Mouse (Mus musculus) embryonic fibroblast, embryonic 13.5 days (primary cell): Measurements from ENCODE around the gene Myzap. TPM values are rescaled to one million over a fixed set of nuclear protein-coding genes. Genes with fewer than 3 reads are reported as not detected.

Source experiments
- H3K27ac ChIP-seq: 2 replicates; pipeline ENCODE4 v1.5.1; 2012; ENCODE audit warnings: low read length, control low read depth, inconsistent platforms; ENCODE audit not compliant: insufficient read depth
- H3K4me1 ChIP-seq: 2 replicates; pipeline ENCODE4 v1.6.1; 2011; ENCODE audit warnings: low read length; ENCODE audit not compliant: control insufficient read depth, insufficient read depth
- H3K4me3 ChIP-seq: 2 replicates; pipeline ENCODE4 v1.5.1; 2011; ENCODE audit warnings: mild to moderate bottlenecking, control low read depth, low read length; ENCODE audit not compliant: insufficient read depth
- CTCF ChIP-seq: IDR thresholded peaks from 2 replicates; pipeline ENCODE4 v1.5.1; 2011; ENCODE audit warnings: mild to moderate bottlenecking, control low read depth, low read length, moderate library complexity, borderline replicate concordance; ENCODE audit not compliant: insufficient read depth
- POLR2A ChIP-seq: IDR thresholded peaks from 2 replicates; pipeline ENCODE4 v1.6.1; 2011; ENCODE audit warnings: low read depth, mild to moderate bottlenecking, control low read depth, low read length, moderate library complexity
- polyA plus RNA-seq: library from polyadenylated mRNA; stranded (reverse); fragments of >200 nt; gene quantifications from 2 replicates; pipeline ENCODE4 v1.2.4, GENCODE M21; 2011; ENCODE audit warnings: low read depth; ENCODE audit not compliant: missing spikeins, insufficient read length

Myzap gene
- polyA plus RNA-seq, 1 experiment = 1.5 TPM

DNA sequence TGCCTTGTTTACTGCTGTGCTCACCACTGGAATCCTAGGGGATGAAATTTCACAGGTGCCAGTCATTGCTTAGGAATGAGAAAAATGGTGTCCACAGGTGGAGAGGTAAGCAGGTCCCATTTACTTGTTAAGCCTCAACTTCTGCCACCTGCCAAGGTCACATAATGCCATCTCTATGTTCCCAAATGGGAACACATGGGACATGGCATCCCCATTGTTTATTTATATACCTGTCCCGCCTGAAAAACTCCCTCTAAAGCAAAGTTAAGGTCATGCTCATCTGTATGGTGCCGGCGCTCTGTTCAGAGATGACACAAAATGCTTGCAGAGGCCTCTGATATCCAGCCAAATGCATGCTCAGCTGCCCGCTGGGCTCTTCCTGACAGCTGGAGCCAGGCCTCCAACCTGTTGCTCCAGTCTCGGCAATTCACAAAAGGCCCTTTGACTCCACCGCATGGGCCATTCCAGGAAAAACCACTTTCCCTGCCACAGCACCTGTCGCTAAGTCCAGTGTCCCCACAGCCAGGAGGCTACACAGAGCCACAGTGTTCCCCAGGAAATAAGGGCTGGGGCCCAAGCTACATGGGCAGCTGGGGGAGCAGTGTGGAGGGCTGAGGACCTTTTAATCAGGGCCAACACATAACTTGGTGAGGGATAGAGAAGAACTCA lies 13.1 kb downstream of the Myzap start:
- Histone ChIP-seq H3K4me3 (no peak overlapping the region), H3K4me1 (no peaks in the 10 kb centered on the region), H3K27ac (no peak overlapping the region)
- TF ChIP-seq POLR2A = no peak
- no peak for TF ChIP-seq CTCF

DNA sequence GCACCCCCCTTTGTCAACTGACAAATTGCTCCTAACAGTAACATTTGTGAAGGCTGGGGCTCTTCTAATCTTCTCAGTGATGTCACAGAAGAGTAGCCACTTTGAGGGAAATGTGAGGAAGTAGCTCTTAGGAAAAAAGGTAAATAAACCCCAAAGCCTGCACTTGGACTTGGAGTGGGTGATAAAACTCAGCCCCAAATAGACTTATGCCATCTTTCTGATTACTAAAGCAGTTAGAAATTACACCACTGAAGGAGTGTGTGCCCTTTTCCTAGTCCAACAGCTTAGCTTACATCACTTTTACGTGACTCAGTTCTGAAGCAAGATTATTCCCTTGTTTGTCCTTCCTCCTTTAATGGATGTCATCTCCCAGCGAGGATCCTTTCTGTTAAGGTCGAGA lies 17.7 kb downstream of the Myzap start:
- Histone ChIP-seq H3K27ac (no peak overlapping the region), H3K4me3 (no peak overlapping the region), H3K4me1 (no peaks in the 10 kb centered on the region)
- TF ChIP-seq CTCF = no peak
- no peak for TF ChIP-seq POLR2A

DNA sequence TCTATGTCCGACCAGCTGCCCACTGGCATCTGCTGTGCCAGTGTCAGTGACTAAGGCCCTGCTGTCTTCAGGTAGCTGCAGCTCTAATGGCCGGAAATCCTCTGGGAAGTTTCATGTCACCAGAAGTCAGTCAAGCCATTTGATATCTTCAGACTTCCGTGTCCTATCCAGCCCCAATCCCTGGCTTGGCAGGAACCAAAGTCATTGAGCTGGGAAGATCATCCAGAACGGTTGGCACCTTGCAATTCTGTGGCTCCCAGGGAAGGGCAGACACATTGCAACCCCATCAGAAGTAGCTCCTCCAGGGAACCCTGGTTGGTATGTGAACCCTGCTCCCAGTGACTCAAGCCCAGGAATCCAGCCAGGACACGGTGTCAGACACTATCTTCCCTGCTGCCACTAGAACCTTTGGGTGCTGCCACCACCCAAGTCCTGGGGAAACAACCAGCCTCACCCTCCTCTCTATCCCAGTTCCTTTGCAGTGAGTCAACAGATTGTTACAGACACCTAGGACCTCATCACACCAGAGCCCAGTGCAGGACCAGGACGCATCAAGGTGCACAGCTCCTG lies 18.3 kb downstream of the Myzap start:
- H3K4me1 ChIP-seq = no peaks in the 10 kb centered on the region
- TF ChIP-seq CTCF = no peak
- no peak for TF ChIP-seq POLR2A
- no peak overlapping the region for H3K27ac ChIP-seq
- H3K4me3 ChIP-seq = no peak overlapping the region

DNA sequence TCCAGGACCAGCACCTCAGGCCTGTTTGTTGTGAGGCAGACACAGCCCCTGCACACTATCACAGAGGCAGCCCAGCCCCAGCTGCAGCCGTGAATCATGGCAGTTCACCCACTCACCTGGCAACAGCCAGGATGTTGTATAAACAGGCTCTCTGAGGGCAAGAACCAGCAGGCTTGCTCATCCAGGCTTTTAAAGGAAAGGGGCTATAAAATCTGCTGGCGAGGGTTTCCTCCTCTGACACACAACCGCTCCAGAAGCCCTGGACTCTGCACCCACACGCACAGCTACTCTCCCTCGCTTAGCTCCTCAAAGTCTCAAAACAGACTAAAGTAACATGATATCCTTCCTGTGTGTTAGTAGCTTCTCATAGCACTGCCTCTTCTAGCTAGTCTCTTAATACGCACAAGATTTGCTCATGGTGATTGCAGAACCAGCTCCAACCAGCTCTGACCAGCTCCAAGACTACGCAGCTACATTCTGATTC lies 21.0 kb downstream of the Myzap start:
- H3K4me1 ChIP-seq = no peaks in the 10 kb centered on the region
- no peak for TF ChIP-seq CTCF
- no peak for TF ChIP-seq POLR2A

DNA sequence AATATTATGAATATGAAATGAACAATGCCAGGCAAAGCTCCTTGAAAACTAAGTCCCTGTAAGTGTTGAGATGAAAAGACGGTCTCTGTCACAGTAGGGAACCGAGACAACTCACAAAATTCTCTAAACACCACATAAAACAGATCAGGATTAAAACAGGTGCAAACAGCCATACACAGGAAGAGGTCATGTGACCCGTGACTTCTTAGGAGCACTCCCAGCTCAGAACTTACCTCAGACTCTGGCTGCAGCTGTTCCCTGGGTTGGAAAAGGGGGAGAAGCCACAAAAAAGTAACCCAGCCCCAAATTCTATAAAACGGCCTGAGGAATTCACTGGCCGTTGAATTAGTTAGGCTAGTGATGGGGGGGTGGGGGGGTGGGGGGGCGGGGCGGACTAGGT lies 22.0 kb downstream of the Myzap start:
- TF ChIP-seq CTCF = no peak
- no peak for TF ChIP-seq POLR2A
- Histone ChIP-seq H3K4me3 (no peak overlapping the region), H3K4me1 (no peaks in the 10 kb centered on the region), H3K27ac (no peak overlapping the region)

More for the DNA sequence above, 21.0 kb downstream of the Myzap start:
- peak overlapping the region; percentile 42; the same call in 1 of the 2 replicates for H3K27ac ChIP-seq
- H3K4me3 ChIP-seq = no peak overlapping the region

DNA sequence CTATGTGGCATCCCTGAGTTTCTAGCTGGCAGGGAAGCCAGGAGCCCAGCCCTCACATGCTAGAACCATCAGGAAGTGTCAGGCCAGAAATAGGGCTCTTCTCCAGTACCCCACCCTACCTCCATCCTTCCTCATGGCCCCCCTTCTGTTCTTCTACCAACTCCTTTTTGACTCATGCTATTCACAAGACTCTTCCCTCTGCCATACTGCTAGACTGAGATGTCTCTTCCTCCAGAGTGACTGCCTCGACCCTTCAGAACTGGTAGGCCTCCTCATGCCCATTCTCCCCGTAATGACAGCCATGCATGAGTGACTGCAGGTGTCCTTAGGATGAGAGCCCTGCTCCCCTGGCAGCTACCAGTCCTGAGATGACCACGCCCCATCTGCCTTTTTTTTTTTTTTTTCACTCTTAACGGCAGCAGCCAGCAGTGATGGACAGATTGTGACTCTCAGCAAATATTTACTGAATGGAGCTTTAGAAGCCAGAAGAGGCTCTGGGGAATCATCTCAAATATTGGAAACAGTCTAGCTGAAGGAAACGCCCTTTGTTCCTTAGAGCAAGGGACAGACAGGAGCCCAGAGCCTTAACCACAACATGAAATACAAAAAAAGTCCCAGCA lies 23.7 kb downstream of the Myzap start:
- no peak overlapping the region for H3K27ac ChIP-seq
- 0 out of 2 replicates have a peak, but pooled peaks cover 4% of the 10 kb centered on the region for H3K4me1 ChIP-seq
- H3K4me3 ChIP-seq = no peak overlapping the region
- TF ChIP-seq POLR2A (no peak), CTCF (no peak)

DNA sequence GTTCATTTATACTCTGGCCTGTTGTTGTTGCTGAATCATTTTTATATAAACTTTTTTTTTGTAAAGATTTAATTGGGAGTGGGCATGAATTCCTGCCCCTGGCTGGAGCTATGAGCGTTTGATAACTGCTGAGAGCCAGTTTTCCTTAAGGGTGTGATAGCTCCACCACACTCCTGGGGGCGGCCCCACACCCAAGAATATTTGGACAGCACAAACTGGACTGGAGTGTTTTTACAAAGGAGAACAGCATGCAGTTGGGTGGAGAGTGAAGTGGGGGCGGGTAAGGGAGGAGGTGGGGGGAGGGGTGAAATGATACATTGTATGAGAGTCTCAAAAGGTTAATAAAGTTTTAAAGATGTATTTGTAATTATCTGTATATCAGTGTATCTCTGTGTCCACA lies 24.8 kb downstream of the Myzap start:
- Histone ChIP-seq H3K4me1 (0 out of 2 replicates have a peak, but pooled peaks cover 4% of the 10 kb centered on the region), H3K4me3 (no peak overlapping the region), H3K27ac (no peak overlapping the region)
- TF ChIP-seq POLR2A = no peak
- no peak for TF ChIP-seq CTCF

DNA sequence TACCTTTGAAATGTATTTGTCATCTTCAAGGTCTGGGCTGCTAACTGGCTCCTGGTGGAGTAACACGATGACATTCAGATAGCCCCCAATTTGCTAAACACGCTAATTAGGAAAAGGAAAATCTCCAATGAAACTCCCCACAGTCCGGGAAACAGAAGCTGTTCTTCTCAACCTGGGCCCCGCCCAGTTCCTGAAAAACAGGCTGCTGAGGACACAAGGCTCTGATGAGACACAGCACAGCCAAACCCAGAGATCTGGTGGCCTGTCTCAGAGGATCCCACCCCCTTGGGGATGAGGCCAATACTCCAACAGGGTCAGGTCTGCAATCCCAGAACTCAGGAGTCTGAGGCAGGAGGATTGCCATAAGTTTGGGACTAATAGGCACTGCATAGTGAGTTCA lies 25.4 kb downstream of the Myzap start:
- no peak overlapping the region for H3K27ac ChIP-seq
- TF ChIP-seq POLR2A = no peak
- TF ChIP-seq CTCF = no peak
- no peak overlapping the region for H3K4me3 ChIP-seq
- 0 out of 2 replicates have a peak, but pooled peaks cover 4% of the 10 kb centered on the region for H3K4me1 ChIP-seq

DNA sequence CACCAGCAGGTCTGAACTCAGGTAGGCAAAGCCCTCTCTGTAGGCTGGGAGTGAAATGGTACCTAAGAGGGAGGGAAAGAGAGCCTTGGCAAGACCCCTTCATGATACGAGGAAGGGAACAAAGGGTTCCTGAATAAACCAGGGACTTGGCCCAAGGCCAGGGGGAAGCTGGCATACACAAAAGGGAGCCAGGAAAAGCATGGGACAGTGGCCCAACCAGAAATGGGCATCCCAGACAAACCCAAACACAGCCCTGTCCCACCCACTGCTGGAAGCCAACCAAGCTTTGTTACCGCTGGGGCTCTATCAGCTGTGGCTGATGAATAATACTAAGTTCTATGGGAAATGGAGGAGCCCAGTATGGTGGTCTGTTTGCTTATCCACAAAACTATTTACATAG lies 34.4 kb downstream of the Myzap start:
- H3K27ac ChIP-seq = no peak overlapping the region
- TF ChIP-seq POLR2A = no peak
- no peak for TF ChIP-seq CTCF
- no peaks in the 10 kb centered on the region for H3K4me1 ChIP-seq
- H3K4me3 ChIP-seq = no peak overlapping the region

DNA sequence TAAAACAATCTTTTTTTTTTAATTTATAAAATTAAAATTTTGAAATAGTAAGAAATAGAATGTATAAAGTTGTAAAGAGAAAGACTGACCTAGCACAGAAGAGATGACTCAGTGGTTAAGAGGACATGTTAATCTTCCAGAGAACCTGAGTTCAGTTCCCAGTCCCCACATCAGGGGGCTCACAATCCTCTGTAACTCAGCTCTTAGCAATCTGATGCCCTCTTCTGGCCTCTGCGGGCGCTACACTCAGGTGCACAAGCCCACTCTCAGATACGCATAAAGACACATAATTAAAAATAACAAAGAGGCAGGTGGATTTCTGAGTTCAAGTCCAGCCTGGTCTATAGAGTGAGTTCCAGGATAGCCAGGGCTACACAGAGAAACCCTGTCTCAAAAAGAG lies 38.2 kb downstream of the Myzap start:
- TF ChIP-seq CTCF (no peak), POLR2A (no peak)
- H3K27ac ChIP-seq = no peak overlapping the region
- H3K4me1 ChIP-seq = no peaks in the 10 kb centered on the region
- no peak overlapping the region for H3K4me3 ChIP-seq
